Mouse (Mus musculus): ENCODE results near the gene Bhlhe40. TPM values are rescaled to one million over a fixed set of nuclear protein-coding genes. Genes with fewer than 3 reads are reported as not detected.
A peak's percentile ranks its signal among the peaks of the same experiment; 100 is the strongest.

Gene Bhlhe40
- 3.6 and 3.9 TPM in 2 replicates for polyA plus RNA-seq (2016; fragmentation: Nextera tagmentation; extraction: Ambion mirVana)

GRCm38 (mm10) chr6:108660206-108660877, at the start of gene Bhlhe40:
Gene Bhlhe40, plus strand, starts transcription at chr6:108660629.
- Histone ChIP-seq H3K27me3 (peaks cover 37% of the 10 kb centered on the region), H3K36me3 (0 out of 2 replicates have a peak, but pooled peaks cover 4% of the 10 kb centered on the region), H3K4me3 (peak within 1 kb of the TSS; percentile 56), H3K9me3 (replicated peaks) (no peaks in the 10 kb centered on the region), H3K27ac (peak within 1 kb of the TSS; percentile 86), H3K4me1 (peaks cover 17% of the 10 kb centered on the region), H3K4me2 (replicated peaks) (peak within 1 kb of the TSS; percentile 100), H3K9ac (peak within 1 kb of the TSS; percentile 70)
- WGBS: 0% methylated on average over 32 of the region's 43 CpGs
- ATAC-seq (ENCODE audit: low FRiP score): peak; percentile 74

GRCm38 (mm10) chr6:108611663-108612062, 48.8 kb upstream of the Bhlhe40 start:
- 78% methylated on average over 3 of the region's 3 CpGs for WGBS
- no peak for ATAC-seq (ENCODE audit: low FRiP score)
- Histone ChIP-seq H3K27me3 (no peaks in the 10 kb centered on the region), H3K27ac (no peak overlapping the region), H3K4me1 (no peaks in the 10 kb centered on the region), H3K36me3 (no peaks in the 10 kb centered on the region), H3K9ac (no peak overlapping the region), H3K9me3 (replicated peaks) (no peaks in the 10 kb centered on the region), H3K4me2 (replicated peaks) (no peak overlapping the region), H3K4me3 (no peak overlapping the region)

GRCm38 (mm10) chr6:108618025-108618424, 42.4 kb upstream of the Bhlhe40 start:
- Histone ChIP-seq H3K9me3 (replicated peaks) (no peaks in the 10 kb centered on the region), H3K4me1 (no peaks in the 10 kb centered on the region), H3K27me3 (no peaks in the 10 kb centered on the region), H3K9ac (no peak overlapping the region), H3K36me3 (no peaks in the 10 kb centered on the region), H3K4me2 (replicated peaks) (no peak overlapping the region), H3K4me3 (no peak overlapping the region), H3K27ac (no peak overlapping the region)
- WGBS: 90% methylated on average over 10 of the region's 10 CpGs
- no peak for ATAC-seq (ENCODE audit: low FRiP score)

- Histone ChIP-seq H3K4me2 (replicated peaks) (no peak overlapping the region), H3K27me3 (no peaks in the 10 kb centered on the region), H3K4me3 (no peak overlapping the region), H3K9ac (no peak overlapping the region), H3K9me3 (replicated peaks) (no peaks in the 10 kb centered on the region), H3K4me1 (no peaks in the 10 kb centered on the region), H3K27ac (no peak overlapping the region), H3K36me3 (no peaks in the 10 kb centered on the region)
- 86% methylated on average over 4 of the region's 4 CpGs for WGBS
- ATAC-seq (ENCODE audit: low FRiP score): no peak
Measured at GRCm38 (mm10) chr6:108623028-108623565, 37.3 kb upstream of the Bhlhe40 start.

GRCm38 (mm10) chr6:108624915-108625314, 35.5 kb upstream of the Bhlhe40 start:
- Histone ChIP-seq H3K4me1 (no peaks in the 10 kb centered on the region), H3K27ac (no peak overlapping the region), H3K9ac (no peak overlapping the region), H3K4me3 (no peak overlapping the region), H3K4me2 (replicated peaks) (no peak overlapping the region), H3K9me3 (replicated peaks) (no peaks in the 10 kb centered on the region), H3K36me3 (no peaks in the 10 kb centered on the region), H3K27me3 (no peaks in the 10 kb centered on the region)
- no peak for ATAC-seq (ENCODE audit: low FRiP score)
- 83% methylated on average over 4 of the region's 4 CpGs for WGBS

GRCm38 (mm10) chr6:108630701-108631100, 29.7 kb upstream of the Bhlhe40 start:
- ATAC-seq (ENCODE audit: low FRiP score): no peak
- no peaks in the 10 kb centered on the region for H3K9me3 ChIP-seq (replicated peaks)
- H3K4me1 ChIP-seq: no peaks in the 10 kb centered on the region

GRCm38 (mm10) chr6:108638157-108638833, 22.1 kb upstream of the Bhlhe40 start:
- H3K9ac ChIP-seq: no peak overlapping the region
- 84% methylated on average over 6 of the region's 6 CpGs for WGBS
- no peak overlapping the region for H3K4me2 ChIP-seq (replicated peaks)
- H3K36me3 ChIP-seq: no peaks in the 10 kb centered on the region
- no peak overlapping the region for H3K27ac ChIP-seq
- ATAC-seq (ENCODE audit: low FRiP score): no peak
- H3K27me3 ChIP-seq: no peaks in the 10 kb centered on the region
- no peaks in the 10 kb centered on the region for H3K9me3 ChIP-seq (replicated peaks)
- no peak overlapping the region for H3K4me3 ChIP-seq
- H3K4me1 ChIP-seq: no peaks in the 10 kb centered on the region

More at GRCm38 (mm10) chr6:108630701-108631100, 29.7 kb upstream of the Bhlhe40 start:
- H3K27me3 ChIP-seq: no peaks in the 10 kb centered on the region
- no peaks in the 10 kb centered on the region for H3K36me3 ChIP-seq
- no peak overlapping the region for H3K27ac ChIP-seq
- no peak overlapping the region for H3K4me3 ChIP-seq
- H3K9ac ChIP-seq: no peak overlapping the region
- H3K4me2 ChIP-seq (replicated peaks): no peak overlapping the region

- no peaks in the 10 kb centered on the region for H3K9me3 ChIP-seq (replicated peaks)
- no peaks in the 10 kb centered on the region for H3K36me3 ChIP-seq
- 84% methylated on average over 7 of the region's 7 CpGs for WGBS
- no peak overlapping the region for H3K27ac ChIP-seq
- H3K4me3 ChIP-seq: no peak overlapping the region
- no peaks in the 10 kb centered on the region for H3K27me3 ChIP-seq
- H3K4me2 ChIP-seq (replicated peaks): no peak overlapping the region
- H3K9ac ChIP-seq: no peak overlapping the region
- no peak for ATAC-seq (ENCODE audit: low FRiP score)
- H3K4me1 ChIP-seq: no peaks in the 10 kb centered on the region
Measured at GRCm38 (mm10) chr6:108642020-108642419, 18.4 kb upstream of the Bhlhe40 start.

- Histone ChIP-seq H3K4me3 (no peak overlapping the region), H3K4me1 (no peaks in the 10 kb centered on the region), H3K27ac (no peak overlapping the region), H3K9me3 (replicated peaks) (no peaks in the 10 kb centered on the region), H3K9ac (no peak overlapping the region), H3K27me3 (no peaks in the 10 kb centered on the region), H3K4me2 (replicated peaks) (no peak overlapping the region), H3K36me3 (no peaks in the 10 kb centered on the region)
- 62% methylated on average over 6 of the region's 6 CpGs for WGBS
- no peak for ATAC-seq (ENCODE audit: low FRiP score)
Measured at GRCm38 (mm10) chr6:108643035-108643434, 17.4 kb upstream of the Bhlhe40 start.

GRCm38 (mm10) chr6:108644311-108644710, 16.1 kb upstream of the Bhlhe40 start:
- H3K9ac ChIP-seq: no peak overlapping the region
- no peaks in the 10 kb centered on the region for H3K27me3 ChIP-seq
- H3K36me3 ChIP-seq: no peaks in the 10 kb centered on the region
- no peak overlapping the region for H3K4me2 ChIP-seq (replicated peaks)
- no peak overlapping the region for H3K4me3 ChIP-seq
- ATAC-seq (ENCODE audit: low FRiP score): no peak
- 46% methylated on average over 5 of the region's 5 CpGs for WGBS
- no peak overlapping the region for H3K27ac ChIP-seq
- H3K4me1 ChIP-seq: no peaks in the 10 kb centered on the region
- H3K9me3 ChIP-seq (replicated peaks): no peaks in the 10 kb centered on the region

- no peaks in the 10 kb centered on the region for H3K36me3 ChIP-seq
- no peak overlapping the region for H3K9ac ChIP-seq
- WGBS: 42% methylated on average over 3 of the region's 3 CpGs
- no peak for ATAC-seq (ENCODE audit: low FRiP score)
- no peaks in the 10 kb centered on the region for H3K4me1 ChIP-seq
- no peaks in the 10 kb centered on the region for H3K9me3 ChIP-seq (replicated peaks)
- no peak overlapping the region for H3K4me2 ChIP-seq (replicated peaks)
- no peaks in the 10 kb centered on the region for H3K27me3 ChIP-seq
- no peak overlapping the region for H3K4me3 ChIP-seq
- no peak overlapping the region for H3K27ac ChIP-seq
Measured at GRCm38 (mm10) chr6:108647094-108647493, 13.3 kb upstream of the Bhlhe40 start.

GRCm38 (mm10) chr6:108648072-108648471, 12.4 kb upstream of the Bhlhe40 start:
- Histone ChIP-seq H3K9me3 (replicated peaks) (no peaks in the 10 kb centered on the region), H3K4me1 (no peaks in the 10 kb centered on the region), H3K27me3 (no peaks in the 10 kb centered on the region), H3K9ac (no peak overlapping the region), H3K4me2 (replicated peaks) (no peak overlapping the region), H3K36me3 (no peaks in the 10 kb centered on the region), H3K27ac (no peak overlapping the region), H3K4me3 (no peak overlapping the region)
- no peak for ATAC-seq (ENCODE audit: low FRiP score)
- WGBS: 41% methylated on average over 6 of the region's 6 CpGs
